Mouse (Mus musculus): ENCODE measurements at regions not wholly inside any gene's neighbourhood (a gene's known extent, or its start where the extent isn't known, plus 50 kb on each side); places are given as distances from the start of the nearest gene placed in this dataset.
A peak's percentile ranks its signal among the peaks of the same experiment; 100 is the strongest.
"Not testable (repeated sequence)": the region's sequence is repeated elsewhere in the genome, so short reads cannot be mapped to it uniquely, and the experiment has no call there.

- not testable (repeated sequence) for H3K36me3 ChIP-seq (ENCODE audit: control insufficient read depth, insufficient read depth, low read length); H3K4me3 ChIP-seq (ENCODE audit: low read depth, low read length); H3K27ac ChIP-seq (replicated peaks; ENCODE audit: low read depth, low read length); DNase-seq (ENCODE audit: low spot score); H3K4me2 ChIP-seq (ENCODE audit: low read depth, severe bottlenecking); H3K9me3 ChIP-seq (ENCODE audit: control insufficient read depth, low read length); ATAC-seq (ENCODE audit: insufficient number of reproducible peaks, low FRiP score, low TSS enrichment, low read depth); H3K9ac ChIP-seq (ENCODE audit: low read length); H3K4me1 ChIP-seq (ENCODE audit: control insufficient read depth, insufficient read depth, low read length); H3K27me3 ChIP-seq (ENCODE audit: control insufficient read depth, insufficient read depth, low read length)
- WGBS, result 98% methylated on average over 2 of the region's 2 CpGs
Measured at GRCm38 (mm10) chrX:105655591-105655990, 108.5 kb upstream of the Fgf16 start.

- no peak overlapping the region for H3K9ac ChIP-seq (ENCODE audit: low read length)
- no peak for DNase-seq (ENCODE audit: low spot score)
- H3K4me3 ChIP-seq (ENCODE audit: low read depth, low read length), result no peak overlapping the region
- H3K9me3 ChIP-seq (ENCODE audit: control insufficient read depth, low read length), result no peaks in the 10 kb centered on the region
- no peaks in the 10 kb centered on the region for H3K27me3 ChIP-seq (ENCODE audit: control insufficient read depth, insufficient read depth, low read length)
- no peaks in the 10 kb centered on the region for H3K4me1 ChIP-seq (ENCODE audit: control insufficient read depth, insufficient read depth, low read length)
- H3K27ac ChIP-seq (replicated peaks; ENCODE audit: low read depth, low read length), result no peak overlapping the region
- 81% methylated on average over 2 of the region's 2 CpGs for WGBS
- H3K4me2 ChIP-seq (ENCODE audit: low read depth, severe bottlenecking), result no peak overlapping the region
- ATAC-seq (ENCODE audit: insufficient number of reproducible peaks, low FRiP score, low TSS enrichment, low read depth), result no peak
- no peaks in the 10 kb centered on the region for H3K36me3 ChIP-seq (ENCODE audit: control insufficient read depth, insufficient read depth, low read length)
Measured at GRCm38 (mm10) chrX:105670531-105670930, 93.5 kb upstream of the Fgf16 start.

- ATAC-seq (ENCODE audit: insufficient number of reproducible peaks, low FRiP score, low TSS enrichment, low read depth) (no peak), DNase-seq (ENCODE audit: low spot score) (no peak)
Measured at GRCm38 (mm10) chrX:105671247-105671646, 92.8 kb upstream of the Fgf16 start.

GRCm38 (mm10) chrX:105674860-105675259 lies 89.2 kb upstream of the Fgf16 start:
- 27% methylated on average over 3 of the region's 3 CpGs for WGBS

More at GRCm38 (mm10) chrX:105671247-105671646, 92.8 kb upstream of the Fgf16 start:
- Histone ChIP-seq H3K9me3 (ENCODE audit: control insufficient read depth, low read length) (no peaks in the 10 kb centered on the region), H3K27ac (replicated peaks; ENCODE audit: low read depth, low read length) (no peak overlapping the region), H3K27me3 (ENCODE audit: control insufficient read depth, insufficient read depth, low read length) (no peaks in the 10 kb centered on the region), H3K4me1 (ENCODE audit: control insufficient read depth, insufficient read depth, low read length) (no peaks in the 10 kb centered on the region), H3K4me3 (ENCODE audit: low read depth, low read length) (no peak overlapping the region), H3K36me3 (ENCODE audit: control insufficient read depth, insufficient read depth, low read length) (no peaks in the 10 kb centered on the region), H3K4me2 (ENCODE audit: low read depth, severe bottlenecking) (no peak overlapping the region), H3K9ac (ENCODE audit: low read length) (no peak overlapping the region)
- 86% methylated on average over 4 of the region's 4 CpGs for WGBS

GRCm38 (mm10) chrX:105683678-105684077 lies 80.4 kb upstream of the Fgf16 start:
- ATAC-seq (ENCODE audit: insufficient number of reproducible peaks, low FRiP score, low TSS enrichment, low read depth), result no peak

More at GRCm38 (mm10) chrX:105674860-105675259, 89.2 kb upstream of the Fgf16 start:
- no peak; the same call in 1 of the 2 replicates for ATAC-seq (ENCODE audit: insufficient number of reproducible peaks, low FRiP score, low TSS enrichment, low read depth)
- H3K4me3 ChIP-seq (ENCODE audit: low read depth, low read length), result no peak overlapping the region
- H3K27me3 ChIP-seq (ENCODE audit: control insufficient read depth, insufficient read depth, low read length), result no peaks in the 10 kb centered on the region
- no peaks in the 10 kb centered on the region for H3K4me1 ChIP-seq (ENCODE audit: control insufficient read depth, insufficient read depth, low read length)
- H3K36me3 ChIP-seq (ENCODE audit: control insufficient read depth, insufficient read depth, low read length), result no peaks in the 10 kb centered on the region
- no peak overlapping the region for H3K4me2 ChIP-seq (ENCODE audit: low read depth, severe bottlenecking)
- H3K9ac ChIP-seq (ENCODE audit: low read length), result no peak overlapping the region
- peak; percentile 24 for DNase-seq (ENCODE audit: low spot score)
- H3K9me3 ChIP-seq (ENCODE audit: control insufficient read depth, low read length), result no peaks in the 10 kb centered on the region
- no peak overlapping the region for H3K27ac ChIP-seq (replicated peaks; ENCODE audit: low read depth, low read length)

GRCm38 (mm10) chrX:105684433-105684832 lies 79.6 kb upstream of the Fgf16 start:
- 73% methylated on average over 4 of the region's 4 CpGs for WGBS

More at GRCm38 (mm10) chrX:105683678-105684077, 80.4 kb upstream of the Fgf16 start:
- no peaks in the 10 kb centered on the region for H3K4me1 ChIP-seq (ENCODE audit: control insufficient read depth, insufficient read depth, low read length)
- H3K36me3 ChIP-seq (ENCODE audit: control insufficient read depth, insufficient read depth, low read length), result no peaks in the 10 kb centered on the region
- no peaks in the 10 kb centered on the region for H3K9me3 ChIP-seq (ENCODE audit: control insufficient read depth, low read length)
- no peak overlapping the region for H3K4me2 ChIP-seq (ENCODE audit: low read depth, severe bottlenecking)
- 75% methylated on average over 8 of the region's 8 CpGs for WGBS
- no peak overlapping the region for H3K4me3 ChIP-seq (ENCODE audit: low read depth, low read length)
- DNase-seq (ENCODE audit: low spot score), result no peak
- H3K27ac ChIP-seq (replicated peaks; ENCODE audit: low read depth, low read length), result no peak overlapping the region
- H3K27me3 ChIP-seq (ENCODE audit: control insufficient read depth, insufficient read depth, low read length), result no peaks in the 10 kb centered on the region
- H3K9ac ChIP-seq (ENCODE audit: low read length), result no peak overlapping the region

GRCm38 (mm10) chrX:105710676-105711241 lies 53.3 kb upstream of the Fgf16 start:
- DNase-seq (ENCODE audit: low spot score), result no peak
- Histone ChIP-seq H3K36me3 (ENCODE audit: control insufficient read depth, insufficient read depth, low read length) (no peaks in the 10 kb centered on the region), H3K9ac (ENCODE audit: low read length) (no peak overlapping the region), H3K9me3 (ENCODE audit: control insufficient read depth, low read length) (no peaks in the 10 kb centered on the region), H3K4me2 (ENCODE audit: low read depth, severe bottlenecking) (no peak overlapping the region), H3K4me3 (ENCODE audit: low read depth, low read length) (no peak overlapping the region), H3K4me1 (ENCODE audit: control insufficient read depth, insufficient read depth, low read length) (no peaks in the 10 kb centered on the region), H3K27me3 (ENCODE audit: control insufficient read depth, insufficient read depth, low read length) (no peaks in the 10 kb centered on the region), H3K27ac (replicated peaks; ENCODE audit: low read depth, low read length) (no peak overlapping the region)
- ATAC-seq (ENCODE audit: insufficient number of reproducible peaks, low FRiP score, low TSS enrichment, low read depth), result no peak
- WGBS, result 38% methylated on average over 5 of the region's 5 CpGs

More at GRCm38 (mm10) chrX:105684433-105684832, 79.6 kb upstream of the Fgf16 start:
- no peaks in the 10 kb centered on the region for H3K27me3 ChIP-seq (ENCODE audit: control insufficient read depth, insufficient read depth, low read length)
- H3K9ac ChIP-seq (ENCODE audit: low read length), result no peak overlapping the region
- H3K4me2 ChIP-seq (ENCODE audit: low read depth, severe bottlenecking), result no peak overlapping the region
- DNase-seq (ENCODE audit: low spot score) (no peak), ATAC-seq (ENCODE audit: insufficient number of reproducible peaks, low FRiP score, low TSS enrichment, low read depth) (no peak)
- H3K27ac ChIP-seq (replicated peaks; ENCODE audit: low read depth, low read length), result no peak overlapping the region
- H3K4me3 ChIP-seq (ENCODE audit: low read depth, low read length), result no peak overlapping the region
- no peaks in the 10 kb centered on the region for H3K4me1 ChIP-seq (ENCODE audit: control insufficient read depth, insufficient read depth, low read length)
- H3K36me3 ChIP-seq (ENCODE audit: control insufficient read depth, insufficient read depth, low read length), result no peaks in the 10 kb centered on the region
- no peaks in the 10 kb centered on the region for H3K9me3 ChIP-seq (ENCODE audit: control insufficient read depth, low read length)
